Mouse (Mus musculus) heart, adult 9 months (tissue): ENCODE data around the gene Noc2l.

ENCODE experiments used
- DNase-seq, 2 experiments: peaks; one replicate each; pipeline ENCODE4 v3.0.0; 2022; ENCODE audit warnings: low spot score in 2 of 2

The Noc2l gene

GRCm38 (mm10) chr4:156235808-156236533 is at the start of gene Noc2l:
Gene Noc2l, plus strand, starts transcription at chr4:156236010.
- DNase-seq: peak; percentile 86

GRCm38 (mm10) chr4:156188162-156188810 is 47.5 kb upstream of the Noc2l start:
- DNase-seq: no peak

- DNase-seq: no peak
Measured at GRCm38 (mm10) chr4:156188811-156189323, 46.9 kb upstream of the Noc2l start.

GRCm38 (mm10) chr4:156192421-156193199 is 43.2 kb upstream of the Noc2l start:
- DNase-seq: no peak

GRCm38 (mm10) chr4:156193200-156193590 is 42.6 kb upstream of the Noc2l start:
- DNase-seq: no peak

GRCm38 (mm10) chr4:156193906-156194305 is 41.9 kb upstream of the Noc2l start:
- no peak for DNase-seq

- no peak for DNase-seq
Measured at GRCm38 (mm10) chr4:156194346-156194745, 41.5 kb upstream of the Noc2l start.

- peak in 1 of 2 experiments; percentile 52 for DNase-seq
Measured at GRCm38 (mm10) chr4:156195927-156196870, 39.6 kb upstream of the Noc2l start.

- DNase-seq: peak; percentile 57 to 68
Measured at GRCm38 (mm10) chr4:156197131-156197828, 38.5 kb upstream of the Noc2l start, which contains the start of gene Agrn. Gene Agrn, minus strand, starts transcription at chr4:156197488.

- DNase-seq: peak; percentile 89 to 90
Measured at GRCm38 (mm10) chr4:156197829-156198205, 38.0 kb upstream of the Noc2l start.

GRCm38 (mm10) chr4:156200623-156201475 is 35.0 kb upstream of the Noc2l start, which contains the start of gene Isg15:
Gene Isg15, minus strand, starts transcription at chr4:156200818.
- DNase-seq: peak in 1 of 2 experiments; percentile 50

GRCm38 (mm10) chr4:156202462-156202893 is 33.3 kb upstream of the Noc2l start:
- DNase-seq: peak in 1 of 2 experiments; percentile 29

- peak; percentile 75 to 82 for DNase-seq
Measured at GRCm38 (mm10) chr4:156203001-156203412, 32.8 kb upstream of the Noc2l start, which contains the start of gene AW011738. Gene AW011738, plus strand, starts transcription at chr4:156203304.

GRCm38 (mm10) chr4:156203413-156204131 is 32.2 kb upstream of the Noc2l start:
- no peak for DNase-seq

- no peak for DNase-seq
Measured at GRCm38 (mm10) chr4:156208872-156209271, 26.9 kb upstream of the Noc2l start.

- DNase-seq: no peak
Measured at GRCm38 (mm10) chr4:156209963-156210635, 25.7 kb upstream of the Noc2l start.

GRCm38 (mm10) chr4:156213134-156213533 is 22.7 kb upstream of the Noc2l start:
- DNase-seq: no peak

GRCm38 (mm10) chr4:156215649-156216048 is 20.2 kb upstream of the Noc2l start, which contains the start of gene Perm1:
Gene Perm1, plus strand, starts transcription at chr4:156215868.
- peak; percentile 78 to 85 for DNase-seq
